Comparison of ENCODE assay signal across 11 mouse cellular contexts in the genomic region with DNA sequence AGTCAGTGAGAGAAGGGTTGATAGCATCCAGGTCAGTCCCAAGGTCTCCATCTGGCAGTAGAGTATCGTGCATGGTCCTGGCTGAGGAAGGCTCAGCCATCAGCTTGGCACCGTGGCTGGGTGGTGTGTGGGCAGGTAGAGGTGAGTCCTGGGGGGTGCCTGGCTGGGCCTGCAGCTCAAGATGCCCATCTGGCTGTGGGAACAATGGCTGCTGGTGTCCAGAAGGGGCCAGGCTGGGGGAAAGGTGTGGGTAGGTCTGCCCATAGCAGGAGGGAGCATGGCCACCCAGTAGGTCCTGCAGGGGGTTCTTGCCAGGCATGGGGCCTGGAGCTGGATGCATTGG. TPM values are rescaled to one million over a fixed set of nuclear protein-coding genes. Genes with fewer than 3 reads are reported as not detected.
DNase-seq lines count a peak whose midpoint lies in the region; ATAC-seq and TF ChIP-seq lines count a peak whose summit lies in the region.
"Had no signal": no experiment of that assay in that cellular context is flagged by ENCODE, and none has a peak within 500 bp of the region (broad histone marks: within the 10 kb centered on the region; RNA-seq: fewer than 3 reads in every experiment).

No protein-coding gene starts in this region.

- WGBS in kidney, embryonic 15.5 days, result 52% methylated on average over 2 of the region's 2 CpGs
- 56% methylated on average over 2 of the region's 2 CpGs for WGBS in kidney, adult 2 months
- 57% methylated on average over 2 of the region's 2 CpGs for WGBS in hindbrain, embryonic 14.5 days

- no peak for TF ChIP-seq POLR2A in kidney, adult 2 months (IDR thresholded peaks at IDR 0.05; ENCODE audit: low read depth, low read length)
- TF ChIP-seq POLR2A in MEL (IDR thresholded peaks at IDR 0.05; ENCODE audit: control insufficient read depth in 1 of 2, insufficient read depth in 1 of 2, low read depth in 1 of 2, low read length in 2 of 2, poor library complexity in 1 of 2), result no peak

- H3K4me1 ChIP-seq in kidney, embryonic 15.5 days, result peaks cover 35% of the 10 kb centered on the region
- H3K4me1 ChIP-seq in kidney, adult 2 months (ENCODE audit: control insufficient read depth, insufficient read depth, low read length), result peaks cover 7% of the 10 kb centered on the region
- peaks cover 0 to 10% of the 10 kb centered on the region in 2 experiments; a peak in 2 of 4 replicates for H3K4me1 ChIP-seq in MEL (ENCODE audit: control insufficient read depth in 1 of 2, insufficient read depth in 2 of 2, low read length in 2 of 2)
- no peaks in the 10 kb centered on the region for H3K4me1 ChIP-seq in hindbrain, embryonic 14.5 days (replicated peaks; ENCODE audit: control insufficient read depth, insufficient read depth, low read length)
- peaks cover 32% of the 10 kb centered on the region for H3K4me1 ChIP-seq in megakaryocyte, embryonic 14.5 days

- TF ChIP-seq CTCF in kidney, adult 2 months (conservative IDR thresholded peaks at IDR 0.05; ENCODE audit: insufficient read depth, insufficient read length, low read depth, low read length), result no peak
- no peak for TF ChIP-seq CTCF in MEL (IDR thresholded peaks at IDR 0.05 in 2 of 3, conservative IDR thresholded peaks at IDR 0.05 in 1 of 3; ENCODE audit: control insufficient read depth in 1 of 3, insufficient read depth in 1 of 3, low read depth in 2 of 3, low read length in 3 of 3, poor library complexity in 1 of 3, severe bottlenecking in 1 of 3)

- H3K4me3 ChIP-seq in kidney, embryonic 15.5 days (replicated peaks), result no peak overlapping the region
- H3K4me3 ChIP-seq in kidney, adult 2 months (ENCODE audit: insufficient read depth, low read depth, low read length), result no peak overlapping the region
- peak overlapping the region in 1 of 2 experiments; percentile 64; a peak in 1 of 4 replicates for H3K4me3 ChIP-seq in MEL (ENCODE audit: control insufficient read depth in 1 of 2, insufficient read depth in 1 of 2, low read depth in 2 of 2, low read length in 2 of 2)
- H3K4me3 ChIP-seq in hindbrain, embryonic 14.5 days (replicated peaks; ENCODE audit: low read length), result no peak overlapping the region
- peak overlapping the region; percentile 90 for H3K4me3 ChIP-seq in megakaryocyte, embryonic 14.5 days (replicated peaks)

- no peaks in the 10 kb centered on the region for H3K79me2 ChIP-seq in MEL (ENCODE audit: control insufficient read depth, insufficient read depth, low read length, poor library complexity)

- H3K4me2 ChIP-seq in kidney, embryonic 15.5 days, result peak overlapping the region; percentile 68; the same call in 1 of the 2 replicates
- H3K4me2 ChIP-seq in hindbrain, embryonic 14.5 days (replicated peaks), result no peak overlapping the region

- ATAC-seq in kidney, embryonic 15.5 days (replicated peaks; ENCODE audit: low FRiP score), result peak; percentile 15; the same call in 1 of the 2 replicates
- no peak; the same call in 1 of the 2 replicates for ATAC-seq in hindbrain, embryonic 14.5 days (ENCODE audit: low FRiP score)

- H3K36me3 ChIP-seq in kidney, embryonic 15.5 days, result no peaks in the 10 kb centered on the region
- H3K36me3 ChIP-seq in kidney, adult 2 months (ENCODE audit: control insufficient read depth, insufficient read depth, low read length), result no peaks in the 10 kb centered on the region
- no peaks in the 10 kb centered on the region; a peak in 1 of 4 replicates for H3K36me3 ChIP-seq in MEL (ENCODE audit: control insufficient read depth in 1 of 2, insufficient read depth in 2 of 2, low read length in 2 of 2)
- no peaks in the 10 kb centered on the region for H3K36me3 ChIP-seq in hindbrain, embryonic 14.5 days (replicated peaks; ENCODE audit: control insufficient read depth, insufficient read depth)
- no peaks in the 10 kb centered on the region for H3K36me3 ChIP-seq in megakaryocyte, embryonic 14.5 days (replicated peaks; ENCODE audit: low read length)

- H3K9ac ChIP-seq in kidney, embryonic 15.5 days, result no peak overlapping the region
- peak overlapping the region; percentile 28; the same call in 1 of the 2 replicates for H3K9ac ChIP-seq in MEL (ENCODE audit: control insufficient read depth, low read depth, low read length, poor library complexity, severe bottlenecking)
- H3K9ac ChIP-seq in hindbrain, embryonic 14.5 days, result 0 out of 2 replicates have a peak overlapping the region, but pooled peaks have one; percentile 20

- DNase-seq in kidney, adult 2 months, result no peak
- DNase-seq in MEL (ENCODE audit: low read depth, low spot score), result no peak
- no peak for DNase-seq in hindbrain, embryonic 14.5 days (ENCODE audit: low spot score)
- no peak for DNase-seq in cerebellum, postnatal 4 days (ENCODE audit: low spot score in 2 of 2)
- no peak for DNase-seq in spleen, postnatal 36 days (ENCODE audit: low spot score in 2 of 2)
- DNase-seq in gastrocnemius, postnatal 10 days, result no peak

- TF ChIP-seq RAD21 in MEL (IDR thresholded peaks at IDR 0.05; ENCODE audit: low read depth, low read length), result no peak

- H3K9me3 ChIP-seq in kidney, embryonic 15.5 days (replicated peaks), result no peaks in the 10 kb centered on the region
- H3K9me3 ChIP-seq in MEL (replicated peaks; ENCODE audit: insufficient read depth, low read length), result no peaks in the 10 kb centered on the region
- H3K9me3 ChIP-seq in hindbrain, embryonic 14.5 days (ENCODE audit: control insufficient read depth, low read length), result no peaks in the 10 kb centered on the region
- no peaks in the 10 kb centered on the region for H3K9me3 ChIP-seq in megakaryocyte, embryonic 14.5 days

- TF ChIP-seq EP300 in MEL (IDR thresholded peaks at IDR 0.05; ENCODE audit: low read depth in 1 of 2, low read length in 2 of 2), result no peak

- no peaks in the 10 kb centered on the region for H3K27me3 ChIP-seq in kidney, embryonic 15.5 days
- H3K27me3 ChIP-seq in kidney, adult 2 months (replicated peaks; ENCODE audit: control insufficient read depth, insufficient read depth, low read length), result no peaks in the 10 kb centered on the region
- peaks cover 2 to 3% of the 10 kb centered on the region in 2 experiments; a peak in 2 of 4 replicates for H3K27me3 ChIP-seq in MEL (ENCODE audit: control insufficient read depth in 1 of 2, insufficient read depth in 2 of 2, low read length in 2 of 2)
- H3K27me3 ChIP-seq in hindbrain, embryonic 14.5 days (ENCODE audit: control insufficient read depth, insufficient read depth, low read length), result no peaks in the 10 kb centered on the region
- H3K27me3 ChIP-seq in megakaryocyte, embryonic 14.5 days (replicated peaks), result peaks cover 38% of the 10 kb centered on the region

- no peak overlapping the region for H3K27ac ChIP-seq in kidney, embryonic 15.5 days
- H3K27ac ChIP-seq in kidney, adult 2 months (ENCODE audit: insufficient read depth, low read depth, low read length), result no peak overlapping the region
- no peak overlapping the region for H3K27ac ChIP-seq in MEL (ENCODE audit: control insufficient read depth, low read depth, low read length)
- H3K27ac ChIP-seq in hindbrain, embryonic 14.5 days, result no peak overlapping the region
- H3K27ac ChIP-seq: gastrocnemius, adult 2 months had no signal

RNA-seq across cellular contexts. Expression of a gene that starts 17.5 kb away (rescaled TPM):
- 40.2 and 44.9 TPM in 2 replicates for polyA plus RNA-seq in kidney, embryonic 15.5 days (2015; fragmentation: Nextera tagmentation; extraction: Ambion mirVana)
- polyA plus RNA-seq in kidney, adult 2 months (2012; rRNA removed), result 20.3 and 20.8 TPM in 2 replicates
- total RNA-seq in MEL (2012; rRNA removed), result 61.7 and 63.0 TPM in 2 replicates
- polyA plus RNA-seq in MEL (2012; ENCODE audit: insufficient read depth in 1 of 2, insufficient read length in 2 of 2, low read depth in 1 of 2, low replicate concordance in 2 of 2, missing spikeins in 1 of 2), result 100 to 1,000 TPM in 1 of 2 experiments, not detected in 1; 140 TPM
- 82.6 and 95.8 TPM in 2 replicates for polyA plus RNA-seq in hindbrain, embryonic 14.5 days (2014; fragmentation: Nextera tagmentation; extraction: Ambion mirVana)
- polyA plus RNA-seq in megakaryocyte, embryonic 14.5 days (2012; ENCODE audit: insufficient read depth, low replicate concordance), result 319 and 574 TPM in 2 replicates
- 10 to 100 TPM; 26.2 to 28.4 TPM for total RNA-seq in gastrocnemius, postnatal 10 days (2021)

RNA-seq across cellular contexts. Expression of a gene that starts 25.6 kb away (rescaled TPM):
- 0.10 TPM in 1 of 2 replicates, not detected in the other for polyA plus RNA-seq in kidney, embryonic 15.5 days (2015; fragmentation: Nextera tagmentation; extraction: Ambion mirVana)
- 0.03 and 0.05 TPM in 2 replicates for polyA plus RNA-seq in kidney, adult 2 months (2012; rRNA removed)
- not detected in 2 replicates for total RNA-seq in MEL (2012; rRNA removed)
- polyA plus RNA-seq in MEL (2012; ENCODE audit: insufficient read depth in 1 of 2, insufficient read length in 2 of 2, low read depth in 1 of 2, low replicate concordance in 2 of 2, missing spikeins in 1 of 2), result not detected
- polyA plus RNA-seq in hindbrain, embryonic 14.5 days (2014; fragmentation: Nextera tagmentation; extraction: Ambion mirVana), result not detected in 2 replicates
- not detected in 2 replicates for polyA plus RNA-seq in megakaryocyte, embryonic 14.5 days (2012; ENCODE audit: insufficient read depth, low replicate concordance)
- total RNA-seq in gastrocnemius, postnatal 10 days (2021), result not detected
- total RNA-seq: gastrocnemius, adult 2 months; monocyte, adult 5-6 weeks had no signal
- polyA plus RNA-seq: inflammation-experienced regulatory T-cells, adult 6 months had no signal

RNA-seq across cellular contexts. Expression of a gene that starts 32.5 kb away (rescaled TPM):
- 77.5 and 86.2 TPM in 2 replicates for polyA plus RNA-seq in kidney, embryonic 15.5 days (2015; fragmentation: Nextera tagmentation; extraction: Ambion mirVana)
- polyA plus RNA-seq in kidney, adult 2 months (2012; rRNA removed), result 69.1 and 79.1 TPM in 2 replicates
- total RNA-seq in MEL (2012; rRNA removed), result 27.6 and 28.5 TPM in 2 replicates
- 10 to 100 TPM; 51.2 to 97.1 TPM for polyA plus RNA-seq in MEL (2012; ENCODE audit: insufficient read depth in 1 of 2, insufficient read length in 2 of 2, low read depth in 1 of 2, low replicate concordance in 2 of 2, missing spikeins in 1 of 2)
- 76.4 and 76.5 TPM in 2 replicates for polyA plus RNA-seq in hindbrain, embryonic 14.5 days (2014; fragmentation: Nextera tagmentation; extraction: Ambion mirVana)
- 53.1 and 73.7 TPM in 2 replicates for polyA plus RNA-seq in megakaryocyte, embryonic 14.5 days (2012; ENCODE audit: insufficient read depth, low replicate concordance)
- total RNA-seq in gastrocnemius, postnatal 10 days (2021), result 10 to 100 TPM; 24.9 to 25.5 TPM

RNA-seq across cellular contexts. Expression of a gene that starts 38.0 kb away (rescaled TPM):
- 6.0 and 6.4 TPM in 2 replicates for polyA plus RNA-seq in kidney, embryonic 15.5 days (2015; fragmentation: Nextera tagmentation; extraction: Ambion mirVana)
- 36.2 and 43.5 TPM in 2 replicates for polyA plus RNA-seq in kidney, adult 2 months (2012; rRNA removed)
- total RNA-seq in MEL (2012; rRNA removed), result 3.0 and 4.0 TPM in 2 replicates
- 1 to 10 TPM in 1 of 2 experiments, not detected in 1; 8.1 TPM for polyA plus RNA-seq in MEL (2012; ENCODE audit: insufficient read depth in 1 of 2, insufficient read length in 2 of 2, low read depth in 1 of 2, low replicate concordance in 2 of 2, missing spikeins in 1 of 2)
- polyA plus RNA-seq in hindbrain, embryonic 14.5 days (2014; fragmentation: Nextera tagmentation; extraction: Ambion mirVana), result 278 and 292 TPM in 2 replicates
- 25.1 and 40.6 TPM in 2 replicates for polyA plus RNA-seq in megakaryocyte, embryonic 14.5 days (2012; ENCODE audit: insufficient read depth, low replicate concordance)
- 1 to 10 TPM; 1.9 to 2.0 TPM for total RNA-seq in gastrocnemius, postnatal 10 days (2021)

RNA-seq across cellular contexts. Expression of a gene that starts 59.4 kb away (rescaled TPM):
- 43.3 and 47.4 TPM in 2 replicates for polyA plus RNA-seq in kidney, embryonic 15.5 days (2015; fragmentation: Nextera tagmentation; extraction: Ambion mirVana)
- polyA plus RNA-seq in kidney, adult 2 months (2012; rRNA removed), result 13.2 and 15.0 TPM in 2 replicates
- 40.1 and 50.9 TPM in 2 replicates for total RNA-seq in MEL (2012; rRNA removed)
- 100 to 1,000 TPM in 1 of 2 experiments, 10 to 100 TPM in 1; 77.5 to 274 TPM for polyA plus RNA-seq in MEL (2012; ENCODE audit: insufficient read depth in 1 of 2, insufficient read length in 2 of 2, low read depth in 1 of 2, low replicate concordance in 2 of 2, missing spikeins in 1 of 2)
- 5.6 and 9.2 TPM in 2 replicates for polyA plus RNA-seq in hindbrain, embryonic 14.5 days (2014; fragmentation: Nextera tagmentation; extraction: Ambion mirVana)
- polyA plus RNA-seq in megakaryocyte, embryonic 14.5 days (2012; ENCODE audit: insufficient read depth, low replicate concordance), result 16.9 and 30.9 TPM in 2 replicates
- 10 to 100 TPM in 1 of 2 experiments, 1 to 10 TPM in 1; 7.1 to 11.3 TPM for total RNA-seq in gastrocnemius, postnatal 10 days (2021)
